Mouse (Mus musculus): ENCODE measurements at regions not wholly inside any gene's neighbourhood (a gene's known extent, or its start where the extent isn't known, plus 50 kb on each side); places are given as distances from the start of the nearest gene placed in this dataset.
A peak's percentile ranks its signal among the peaks of the same experiment; 100 is the strongest.

- intact Hi-C loops (cut with DNase I), result no loop called here
- DNase-seq, result no peak
- no peak for TF ChIP-seq CTCF (IDR thresholded peaks at IDR 0.05)
- Histone ChIP-seq H3K27ac (no peak overlapping the region), H3K4me3 (no peak overlapping the region)
Measured at GRCm38 (mm10) chr5:100238287-100239036, 78.9 kb upstream of the Tmem150c start.

GRCm38 (mm10) chr5:100237674-100238278 is 78.2 kb upstream of the Tmem150c start:
- intact Hi-C loops (cut with DNase I), result no loop called here
- H3K4me3 ChIP-seq, result no peak overlapping the region

GRCm38 (mm10) chr5:100236277-100236676 is 76.7 kb upstream of the Tmem150c start:
- DNase-seq, result no peak
- intact Hi-C loops (cut with DNase I), result no loop called here
- TF ChIP-seq CTCF (IDR thresholded peaks at IDR 0.05), result no peak
- H3K27ac ChIP-seq, result no peak overlapping the region
- H3K4me3 ChIP-seq, result no peak overlapping the region

More at GRCm38 (mm10) chr5:100237674-100238278, 78.2 kb upstream of the Tmem150c start:
- no peak for DNase-seq
- TF ChIP-seq CTCF (IDR thresholded peaks at IDR 0.05), result no peak
- no peak overlapping the region for H3K27ac ChIP-seq

GRCm38 (mm10) chr5:100232076-100232475 is 72.5 kb upstream of the Tmem150c start:
- TF ChIP-seq CTCF (IDR thresholded peaks at IDR 0.05), result no peak
- no peak for DNase-seq
- no peak overlapping the region for H3K27ac ChIP-seq
- no peak overlapping the region for H3K4me3 ChIP-seq
- intact Hi-C loops (cut with DNase I), result no loop called here

- TF ChIP-seq CTCF (IDR thresholded peaks at IDR 0.05), result no peak
- DNase-seq, result no peak
Measured at GRCm38 (mm10) chr5:100231574-100231973, 72.0 kb upstream of the Tmem150c start.

GRCm38 (mm10) chr5:100230038-100230437 is 70.4 kb upstream of the Tmem150c start:
- Histone ChIP-seq H3K27ac (no peak overlapping the region), H3K4me3 (no peak overlapping the region)
- no peak for DNase-seq
- intact Hi-C loops (cut with DNase I), result no loop called here
- no peak for TF ChIP-seq CTCF (IDR thresholded peaks at IDR 0.05)

More at GRCm38 (mm10) chr5:100231574-100231973, 72.0 kb upstream of the Tmem150c start:
- intact Hi-C loops (cut with DNase I), result no loop called here
- Histone ChIP-seq H3K4me3 (no peak overlapping the region), H3K27ac (no peak overlapping the region)

- TF ChIP-seq CTCF (IDR thresholded peaks at IDR 0.05), result no peak
- Histone ChIP-seq H3K4me3 (no peak overlapping the region), H3K27ac (no peak overlapping the region)
- intact Hi-C loops (cut with DNase I), result loop anchor here (5.0 kb wide), 1 partner anchor 151 kb away; no protein-coding TSS in a partner anchor
- DNase-seq, result no peak
Measured at GRCm38 (mm10) chr5:100227888-100228287, 68.3 kb upstream of the Tmem150c start.

GRCm38 (mm10) chr5:100226571-100227235 is 67.1 kb upstream of the Tmem150c start:
- no peak for TF ChIP-seq CTCF (IDR thresholded peaks at IDR 0.05)
- Histone ChIP-seq H3K4me3 (no peak overlapping the region), H3K27ac (no peak overlapping the region)
- no peak for DNase-seq
- intact Hi-C loops (cut with DNase I), result loop anchor here (5.0 kb wide), 1 partner anchor 149 kb away; no protein-coding TSS in a partner anchor

GRCm38 (mm10) chr5:100225491-100225890 is 65.9 kb upstream of the Tmem150c start:
- TF ChIP-seq CTCF (IDR thresholded peaks at IDR 0.05), result no peak
- H3K4me3 ChIP-seq, result no peak overlapping the region
- no peak overlapping the region for H3K27ac ChIP-seq
- no peak for DNase-seq
- intact Hi-C loops (cut with DNase I), result loop anchor here (5.0 kb wide), 1 partner anchor 148 kb away; no protein-coding TSS in a partner anchor

- intact Hi-C loops (cut with DNase I), result loop anchor here (5.0 kb wide), 1 partner anchor 148 kb away; no protein-coding TSS in a partner anchor
- DNase-seq, result no peak
- no peak overlapping the region for H3K27ac ChIP-seq
- no peak overlapping the region for H3K4me3 ChIP-seq
- no peak for TF ChIP-seq CTCF (IDR thresholded peaks at IDR 0.05)
Measured at GRCm38 (mm10) chr5:100224773-100225363, 65.3 kb upstream of the Tmem150c start.

- DNase-seq, result no peak
- intact Hi-C loops (cut with DNase I), result no loop called here
- H3K4me3 ChIP-seq, result no peak overlapping the region
- 0 out of 2 replicates have a peak overlapping the region, but pooled peaks have one; percentile 24 for H3K27ac ChIP-seq
- TF ChIP-seq CTCF (IDR thresholded peaks at IDR 0.05), result no peak
Measured at GRCm38 (mm10) chr5:100221005-100221583, 61.5 kb upstream of the Tmem150c start.

GRCm38 (mm10) chr5:100220320-100220719 is 60.7 kb upstream of the Tmem150c start:
- no peak for TF ChIP-seq CTCF (IDR thresholded peaks at IDR 0.05)
- intact Hi-C loops (cut with DNase I), result no loop called here
- Histone ChIP-seq H3K27ac (no peak overlapping the region), H3K4me3 (no peak overlapping the region)
- DNase-seq, result no peak
